Mouse (Mus musculus): ENCODE data around the gene 9930021J03Rik. TPM values are rescaled to one million over a fixed set of nuclear protein-coding genes. Genes with fewer than 3 reads are reported as not detected.

9930021J03Rik gene
- polyA plus RNA-seq, 1 experiment from 2014 or later: 10.1 TPM

DNA sequence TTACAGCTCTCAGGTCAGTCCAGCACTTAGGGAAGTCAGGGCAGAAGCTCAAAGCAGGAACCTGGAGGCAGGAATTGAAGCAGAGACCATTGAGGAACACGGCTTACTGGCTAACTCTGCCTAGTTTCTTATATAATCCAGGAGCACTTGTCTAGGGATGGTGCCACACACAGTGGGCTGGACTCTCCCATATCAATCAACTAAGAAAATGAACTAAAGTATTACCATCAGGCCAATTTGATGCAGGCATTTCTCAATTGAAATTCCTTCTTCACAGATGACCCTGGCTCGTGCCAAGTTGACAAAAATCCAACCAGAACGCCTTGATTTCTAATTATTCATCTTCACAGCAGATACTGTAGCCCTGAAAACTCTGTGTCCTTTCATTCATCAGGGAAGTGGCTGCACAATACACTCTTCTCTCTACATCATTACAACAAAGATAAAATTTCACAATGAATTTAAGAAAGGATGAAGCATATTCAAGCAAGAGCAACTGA lies 32.9 kb upstream of the 9930021J03Rik start:
- no peaks in the 10 kb centered on the region for H3K9me3 ChIP-seq (ENCODE audit: control insufficient read depth, low read length)
- H3K9ac ChIP-seq: no peak overlapping the region
- no peak overlapping the region for H3K27ac ChIP-seq
- 75% methylated on average over 3 of the region's 3 CpGs for WGBS
- no peaks in the 10 kb centered on the region for H3K36me3 ChIP-seq (replicated peaks; ENCODE audit: control insufficient read depth, insufficient read depth)
- H3K4me3 ChIP-seq (replicated peaks; ENCODE audit: low read length): no peak overlapping the region
- H3K4me2 ChIP-seq (replicated peaks): no peak overlapping the region
- ATAC-seq (ENCODE audit: low FRiP score) (no peak), DNase-seq (ENCODE audit: low spot score) (no peak)
- peaks cover 8% of the 10 kb centered on the region for H3K4me1 ChIP-seq (replicated peaks; ENCODE audit: control insufficient read depth, insufficient read depth, low read length)
- no peaks in the 10 kb centered on the region for H3K27me3 ChIP-seq (ENCODE audit: control insufficient read depth, insufficient read depth, low read length)

- H3K4me2 ChIP-seq (replicated peaks): no peak overlapping the region
- H3K9ac ChIP-seq: no peak overlapping the region
- H3K9me3 ChIP-seq (ENCODE audit: control insufficient read depth, low read length): no peaks in the 10 kb centered on the region
- no peaks in the 10 kb centered on the region for H3K27me3 ChIP-seq (ENCODE audit: control insufficient read depth, insufficient read depth, low read length)
- WGBS: 74% methylated on average over 1 of the region's 1 CpGs
- no peaks in the 10 kb centered on the region for H3K36me3 ChIP-seq (replicated peaks; ENCODE audit: control insufficient read depth, insufficient read depth)
- no peak overlapping the region for H3K27ac ChIP-seq
- peaks cover 2% of the 10 kb centered on the region; the same call in 1 of the 2 replicates for H3K4me1 ChIP-seq (replicated peaks; ENCODE audit: control insufficient read depth, insufficient read depth, low read length)
- no peak overlapping the region for H3K4me3 ChIP-seq (replicated peaks; ENCODE audit: low read length)
- no peak for DNase-seq (ENCODE audit: low spot score)
- ATAC-seq (ENCODE audit: low FRiP score): no peak
These were observed 32.4 kb upstream of the 9930021J03Rik start for GRCm38 (mm10) chr19:29838171-29838570.

GRCm38 (mm10) chr19:29835364-29836034 lies 29.7 kb upstream of the 9930021J03Rik start:
- ATAC-seq (ENCODE audit: low FRiP score): no peak
- Histone ChIP-seq H3K4me3 (replicated peaks; ENCODE audit: low read length) (no peak overlapping the region), H3K27me3 (ENCODE audit: control insufficient read depth, insufficient read depth, low read length) (no peaks in the 10 kb centered on the region), H3K9me3 (ENCODE audit: control insufficient read depth, low read length) (no peaks in the 10 kb centered on the region), H3K36me3 (replicated peaks; ENCODE audit: control insufficient read depth, insufficient read depth) (no peaks in the 10 kb centered on the region), H3K27ac (no peak overlapping the region), H3K9ac (no peak overlapping the region), H3K4me2 (replicated peaks) (no peak overlapping the region), H3K4me1 (replicated peaks; ENCODE audit: control insufficient read depth, insufficient read depth, low read length) (no peaks in the 10 kb centered on the region)
- DNase-seq (ENCODE audit: low spot score): no peak
- 81% methylated on average over 3 of the region's 3 CpGs for WGBS

DNA sequence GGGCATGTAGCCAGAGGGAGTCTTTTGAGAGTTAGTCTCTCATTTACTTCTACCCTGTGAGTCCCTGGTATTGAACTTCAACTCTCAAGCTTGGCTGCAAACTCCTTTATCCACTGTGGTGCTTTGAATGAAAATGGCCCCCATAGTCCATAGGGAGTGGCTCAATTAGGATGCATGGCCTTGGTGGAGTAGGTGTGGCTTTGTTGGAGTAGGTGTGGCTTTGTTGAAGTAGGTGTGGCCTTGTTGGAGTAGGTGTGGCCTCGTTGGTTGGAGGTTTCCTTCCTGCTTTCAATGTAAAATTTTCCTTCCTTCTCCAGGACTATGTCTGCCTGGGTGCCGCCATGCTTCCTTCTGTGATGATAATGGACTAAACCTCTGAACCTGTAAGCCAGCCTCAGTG lies 25.1 kb upstream of the 9930021J03Rik start:
- no peak overlapping the region for H3K27ac ChIP-seq
- ATAC-seq (ENCODE audit: low FRiP score) (no peak), DNase-seq (ENCODE audit: low spot score) (no peak)
- no peaks in the 10 kb centered on the region for H3K9me3 ChIP-seq (ENCODE audit: control insufficient read depth, low read length)
- H3K27me3 ChIP-seq (ENCODE audit: control insufficient read depth, insufficient read depth, low read length): no peaks in the 10 kb centered on the region
- H3K36me3 ChIP-seq (replicated peaks; ENCODE audit: control insufficient read depth, insufficient read depth): no peaks in the 10 kb centered on the region
- WGBS: 81% methylated on average over 2 of the region's 2 CpGs
- H3K9ac ChIP-seq: no peak overlapping the region
- H3K4me2 ChIP-seq (replicated peaks): no peak overlapping the region
- no peak overlapping the region for H3K4me3 ChIP-seq (replicated peaks; ENCODE audit: low read length)
- no peaks in the 10 kb centered on the region for H3K4me1 ChIP-seq (replicated peaks; ENCODE audit: control insufficient read depth, insufficient read depth, low read length)

DNA sequence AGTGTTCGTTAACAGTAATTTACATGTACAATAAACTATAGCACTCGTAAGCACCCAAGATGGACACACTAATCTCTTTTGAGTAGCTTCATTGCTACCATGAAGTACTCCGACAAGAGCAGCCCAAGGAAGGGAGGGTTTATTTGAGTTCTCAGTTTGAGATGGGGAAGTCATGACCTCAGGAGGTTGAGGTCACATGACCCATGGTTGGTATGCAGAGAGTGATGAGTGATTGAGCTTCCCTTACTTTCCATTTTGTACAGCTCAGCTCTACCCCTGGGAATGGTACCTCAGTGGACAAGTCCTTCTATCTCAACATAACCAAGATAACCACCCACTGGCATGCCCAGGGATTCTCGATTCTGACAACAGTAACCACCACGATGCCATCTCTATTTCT lies 22.8 kb upstream of the 9930021J03Rik start:
- Histone ChIP-seq H3K9me3 (ENCODE audit: control insufficient read depth, low read length) (no peaks in the 10 kb centered on the region), H3K9ac (no peak overlapping the region), H3K27ac (no peak overlapping the region), H3K4me1 (replicated peaks; ENCODE audit: control insufficient read depth, insufficient read depth, low read length) (no peaks in the 10 kb centered on the region), H3K4me2 (replicated peaks) (no peak overlapping the region), H3K4me3 (replicated peaks; ENCODE audit: low read length) (no peak overlapping the region), H3K27me3 (ENCODE audit: control insufficient read depth, insufficient read depth, low read length) (no peaks in the 10 kb centered on the region), H3K36me3 (replicated peaks; ENCODE audit: control insufficient read depth, insufficient read depth) (no peaks in the 10 kb centered on the region)
- ATAC-seq (ENCODE audit: low FRiP score): no peak
- 83% methylated on average over 5 of the region's 5 CpGs for WGBS
- DNase-seq (ENCODE audit: low spot score): no peak

- no peak overlapping the region for H3K9ac ChIP-seq
- H3K4me1 ChIP-seq (replicated peaks; ENCODE audit: control insufficient read depth, insufficient read depth, low read length): no peaks in the 10 kb centered on the region
- H3K9me3 ChIP-seq (ENCODE audit: control insufficient read depth, low read length): no peaks in the 10 kb centered on the region
- ATAC-seq (ENCODE audit: low FRiP score) (peak; percentile 70), DNase-seq (ENCODE audit: low spot score) (peak; percentile 73)
- H3K27ac ChIP-seq: no peak overlapping the region
- H3K4me2 ChIP-seq (replicated peaks): no peak overlapping the region
- H3K27me3 ChIP-seq (ENCODE audit: control insufficient read depth, insufficient read depth, low read length): no peaks in the 10 kb centered on the region
- no peak overlapping the region for H3K4me3 ChIP-seq (replicated peaks; ENCODE audit: low read length)
- WGBS: 92% methylated on average over 1 of the region's 1 CpGs
- no peaks in the 10 kb centered on the region for H3K36me3 ChIP-seq (replicated peaks; ENCODE audit: control insufficient read depth, insufficient read depth)
These were observed 20.9 kb upstream of the 9930021J03Rik start for GRCm38 (mm10) chr19:29826686-29827085.

DNA sequence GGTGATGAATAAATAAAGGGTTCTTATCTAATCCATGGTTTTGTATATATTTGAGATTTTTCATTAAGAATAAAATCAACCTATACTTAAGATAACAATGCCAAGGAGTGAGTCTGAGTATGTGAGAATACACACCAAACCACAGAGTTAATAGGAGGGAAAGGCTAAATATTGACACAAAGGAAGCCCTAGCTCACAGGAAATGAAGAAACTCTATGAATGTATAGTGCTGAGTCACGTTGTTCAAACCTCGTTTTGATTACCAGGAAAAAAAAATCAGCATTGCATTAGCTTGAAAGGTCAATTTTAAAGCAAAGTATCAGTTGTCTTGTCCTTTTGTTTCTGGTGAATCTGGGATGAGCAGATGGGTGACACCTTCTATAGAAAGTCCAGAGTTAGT lies 19.2 kb upstream of the 9930021J03Rik start:
- H3K4me1 ChIP-seq (replicated peaks; ENCODE audit: control insufficient read depth, insufficient read depth, low read length): no peaks in the 10 kb centered on the region
- 71% methylated on average over 2 of the region's 2 CpGs for WGBS
- ATAC-seq (ENCODE audit: low FRiP score) (no peak), DNase-seq (ENCODE audit: low spot score) (no peak)
- H3K27ac ChIP-seq: no peak overlapping the region
- H3K9ac ChIP-seq: no peak overlapping the region
- no peaks in the 10 kb centered on the region for H3K27me3 ChIP-seq (ENCODE audit: control insufficient read depth, insufficient read depth, low read length)
- no peak overlapping the region for H3K4me2 ChIP-seq (replicated peaks)
- H3K9me3 ChIP-seq (ENCODE audit: control insufficient read depth, low read length): no peaks in the 10 kb centered on the region
- no peak overlapping the region for H3K4me3 ChIP-seq (replicated peaks; ENCODE audit: low read length)
- no peaks in the 10 kb centered on the region for H3K36me3 ChIP-seq (replicated peaks; ENCODE audit: control insufficient read depth, insufficient read depth)

GRCm38 (mm10) chr19:29824034-29824700 lies 18.4 kb upstream of the 9930021J03Rik start:
- Histone ChIP-seq H3K4me1 (replicated peaks; ENCODE audit: control insufficient read depth, insufficient read depth, low read length) (no peaks in the 10 kb centered on the region), H3K27me3 (ENCODE audit: control insufficient read depth, insufficient read depth, low read length) (no peaks in the 10 kb centered on the region), H3K9me3 (ENCODE audit: control insufficient read depth, low read length) (no peaks in the 10 kb centered on the region), H3K9ac (no peak overlapping the region), H3K4me3 (replicated peaks; ENCODE audit: low read length) (no peak overlapping the region), H3K36me3 (replicated peaks; ENCODE audit: control insufficient read depth, insufficient read depth) (no peaks in the 10 kb centered on the region), H3K27ac (no peak overlapping the region), H3K4me2 (replicated peaks) (no peak overlapping the region)
- ATAC-seq (ENCODE audit: low FRiP score) (no peak), DNase-seq (ENCODE audit: low spot score) (peak; percentile 64)
- WGBS: 42% methylated on average over 6 of the region's 6 CpGs

DNA sequence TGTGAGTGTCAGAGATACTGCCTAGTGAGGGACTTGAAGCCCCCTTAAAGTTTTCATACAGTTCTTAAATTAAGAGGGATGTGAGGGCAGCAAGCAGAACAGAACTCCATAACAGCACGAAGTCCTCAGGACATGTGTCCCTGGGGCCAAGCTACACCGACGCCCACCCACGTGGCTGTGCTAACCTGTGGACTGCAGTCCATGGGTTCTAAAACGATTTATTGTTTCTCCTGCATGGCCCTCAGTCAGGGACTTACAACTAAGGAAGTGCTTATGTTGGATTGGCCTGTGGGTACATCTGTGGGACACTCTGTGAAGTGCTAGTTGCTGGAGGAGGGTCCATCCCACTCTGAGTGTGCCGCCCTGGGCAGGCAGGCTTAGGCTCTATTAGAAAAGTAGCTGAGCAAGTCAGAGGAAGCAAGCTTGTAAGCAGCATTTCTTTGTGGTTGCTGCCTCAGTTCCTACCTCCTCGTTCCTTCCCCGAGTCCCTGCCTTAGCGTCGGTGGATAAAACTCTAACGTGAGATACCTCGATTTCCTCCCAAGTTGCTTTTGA lies 17.7 kb upstream of the 9930021J03Rik start:
- ATAC-seq (ENCODE audit: low FRiP score): no peak
- H3K4me3 ChIP-seq (replicated peaks; ENCODE audit: low read length): no peak overlapping the region
- WGBS: 73% methylated on average over 12 of the region's 12 CpGs
- no peaks in the 10 kb centered on the region for H3K27me3 ChIP-seq (ENCODE audit: control insufficient read depth, insufficient read depth, low read length)
- no peaks in the 10 kb centered on the region for H3K36me3 ChIP-seq (replicated peaks; ENCODE audit: control insufficient read depth, insufficient read depth)
- no peaks in the 10 kb centered on the region for H3K4me1 ChIP-seq (replicated peaks; ENCODE audit: control insufficient read depth, insufficient read depth, low read length)
- no peak for DNase-seq (ENCODE audit: low spot score)
- H3K9me3 ChIP-seq (ENCODE audit: control insufficient read depth, low read length): no peaks in the 10 kb centered on the region
- H3K27ac ChIP-seq: no peak overlapping the region
- no peak overlapping the region for H3K4me2 ChIP-seq (replicated peaks)
- H3K9ac ChIP-seq: no peak overlapping the region
